Mouse (Mus musculus) neural tube, embryonic 11.5 days (tissue): Measurements from ENCODE around the gene Gldc. TPM values are rescaled to one million over a fixed set of nuclear protein-coding genes. Genes with fewer than 3 reads are reported as not detected.

Source experiments
- ATAC-seq: fragments of 200-750 bp; cut with Nextera tagmentation; 2 replicates; pipeline ENCODE4 v1.8.0; 2017; ENCODE audit warnings: moderate number of reproducible peaks, mild to moderate bottlenecking, moderate TSS enrichment, moderate library complexity; ENCODE audit not compliant: insufficient read depth, low FRiP score, low TSS enrichment
- DNase-seq: peaks from one replicate; pipeline ENCODE4 v3.0.0-alpha.2; 2015; ENCODE audit warnings: low spot score
- H3K27ac ChIP-seq: fragments of 300-500 bp; sonication (generic); 2 replicates; pipeline ENCODE4 v1.5.1; 2014; ENCODE audit warnings: low read depth, mild to moderate bottlenecking, low read length
- H3K27me3 ChIP-seq: fragments of 300-500 bp; sonication (generic); 2 replicates; pipeline ENCODE4 v1.6.1; 2014; ENCODE audit warnings: mild to moderate bottlenecking, low read length, mixed read lengths; ENCODE audit not compliant: control insufficient read depth, insufficient read depth
- H3K36me3 ChIP-seq: fragments of 300-500 bp; sonication (generic); 2 replicates; pipeline ENCODE4 v1.6.1; 2014; ENCODE audit warnings: mild to moderate bottlenecking, low read length, moderate library complexity, mixed read lengths; ENCODE audit not compliant: control insufficient read depth, insufficient read depth
- H3K4me1 ChIP-seq: fragments of 300-500 bp; sonication (generic); 2 replicates; pipeline ENCODE4 v1.6.1; 2014; ENCODE audit warnings: low read length, mixed read lengths; ENCODE audit not compliant: control insufficient read depth, insufficient read depth
- H3K4me2 ChIP-seq: fragments of 300-500 bp; sonication (generic); 2 replicates; pipeline ENCODE4 v1.6.1; 2014; ENCODE audit warnings: low read depth, mild to moderate bottlenecking, moderate library complexity
- H3K4me3 ChIP-seq: fragments of 300-500 bp; sonication (generic); 2 replicates; pipeline ENCODE4 v1.5.1; 2014; ENCODE audit warnings: low read depth, low read length
- H3K9ac ChIP-seq: fragments of 300-500 bp; sonication (generic); 2 replicates; pipeline ENCODE4 v1.6.1; 2014; ENCODE audit warnings: mild to moderate bottlenecking, low read length
- H3K9me3 ChIP-seq: fragments of 300-500 bp; sonication (generic); 2 replicates; pipeline ENCODE4 v1.6.1; 2016; ENCODE audit warnings: low read length; ENCODE audit not compliant: control insufficient read depth
- WGBS: fragments of 180-500 bp; shearing (Covaris S2); extraction: QIAGEN DNeasy Blood & Tissue Kit; methylation state at CpG from one replicate; pipeline ENCODE4 v1.1.7; 2014; 5-methylcytosine and 5-hydroxymethylcytosine counted together
- polyA plus RNA-seq: library from polyadenylated mRNA; unstranded; fragments of >200 nt; fragmentation: Nextera tagmentation; extraction: Ambion mirVana; gene quantifications from 2 replicates; pipeline ENCODE4 v1.2.1, GENCODE M21; 2014

Gene Gldc
- polyA plus RNA-seq, 1 experiment from 2014 or later: 22.2 TPM

- no peak overlapping the region for H3K9ac ChIP-seq
- peaks cover 4% of the 10 kb centered on the region; the same call in 1 of the 2 replicates for H3K4me1 ChIP-seq
- no peaks in the 10 kb centered on the region for H3K9me3 ChIP-seq
- no peak for ATAC-seq
- DNase-seq: no peak
- no peak overlapping the region for H3K27ac ChIP-seq
- H3K4me3 ChIP-seq: no peak overlapping the region
- WGBS: 57% methylated on average over 6 of the region's 6 CpGs
- H3K27me3 ChIP-seq: no peaks in the 10 kb centered on the region
- H3K36me3 ChIP-seq: no peaks in the 10 kb centered on the region
- H3K4me2 ChIP-seq: no peak overlapping the region
These were observed 25.9 kb downstream of the Gldc start for GRCm38 (mm10) chr19:30149238-30149805.

GRCm38 (mm10) chr19:30147306-30147705 is 27.9 kb downstream of the Gldc start:
- no peak overlapping the region for H3K27ac ChIP-seq
- no peak for ATAC-seq
- WGBS: 80% methylated on average over 4 of the region's 4 CpGs
- H3K4me2 ChIP-seq: no peak overlapping the region
- no peaks in the 10 kb centered on the region for H3K27me3 ChIP-seq
- no peak for DNase-seq
- no peak overlapping the region for H3K9ac ChIP-seq
- no peaks in the 10 kb centered on the region for H3K4me1 ChIP-seq
- H3K4me3 ChIP-seq: no peak overlapping the region
- no peaks in the 10 kb centered on the region for H3K9me3 ChIP-seq
- H3K36me3 ChIP-seq: no peaks in the 10 kb centered on the region; the same call in 1 of the 2 replicates

- Histone ChIP-seq H3K4me1 (no peaks in the 10 kb centered on the region), H3K27me3 (no peaks in the 10 kb centered on the region), H3K4me3 (no peak overlapping the region), H3K4me2 (no peak overlapping the region), H3K9me3 (no peaks in the 10 kb centered on the region), H3K36me3 (no peaks in the 10 kb centered on the region; the same call in 1 of the 2 replicates), H3K27ac (no peak overlapping the region), H3K9ac (no peak overlapping the region)
- ATAC-seq (no peak), DNase-seq (no peak)
- 88% methylated on average over 6 of the region's 6 CpGs for WGBS
These were observed 28.5 kb downstream of the Gldc start for GRCm38 (mm10) chr19:30146761-30147160.

GRCm38 (mm10) chr19:30145106-30145505 is 30.1 kb downstream of the Gldc start:
- H3K4me2 ChIP-seq: no peak overlapping the region
- no peak overlapping the region for H3K9ac ChIP-seq
- ATAC-seq (no peak), DNase-seq (no peak)
- H3K4me1 ChIP-seq: no peaks in the 10 kb centered on the region
- H3K4me3 ChIP-seq: no peak overlapping the region
- no peaks in the 10 kb centered on the region for H3K27me3 ChIP-seq
- 95% methylated on average over 4 of the region's 4 CpGs for WGBS
- H3K9me3 ChIP-seq: no peaks in the 10 kb centered on the region
- no peaks in the 10 kb centered on the region; the same call in 1 of the 2 replicates for H3K36me3 ChIP-seq
- H3K27ac ChIP-seq: no peak overlapping the region

GRCm38 (mm10) chr19:30136308-30136707 is 38.9 kb downstream of the Gldc start:
- Histone ChIP-seq H3K27me3 (no peaks in the 10 kb centered on the region), H3K36me3 (no peaks in the 10 kb centered on the region; the same call in 1 of the 2 replicates), H3K4me3 (no peak overlapping the region), H3K9ac (no peak overlapping the region), H3K4me1 (no peaks in the 10 kb centered on the region), H3K27ac (no peak overlapping the region), H3K4me2 (no peak overlapping the region), H3K9me3 (no peaks in the 10 kb centered on the region)
- DNase-seq (no peak), ATAC-seq (no peak)
- WGBS: 88% methylated on average over 1 of the region's 1 CpGs

- Histone ChIP-seq H3K4me2 (no peak overlapping the region), H3K36me3 (no peaks in the 10 kb centered on the region), H3K4me1 (0 out of 2 replicates have a peak, but pooled peaks cover 3% of the 10 kb centered on the region), H3K27ac (no peak overlapping the region), H3K9me3 (no peaks in the 10 kb centered on the region), H3K9ac (no peak overlapping the region), H3K27me3 (no peaks in the 10 kb centered on the region), H3K4me3 (no peak overlapping the region)
- no peak for ATAC-seq
- 78% methylated on average over 4 of the region's 4 CpGs for WGBS
- DNase-seq: no peak
These were observed 47.1 kb downstream of the Gldc start for GRCm38 (mm10) chr19:30128177-30128576.

GRCm38 (mm10) chr19:30125670-30126059 is 49.6 kb downstream of the Gldc start:
- ATAC-seq: no peak
- H3K4me2 ChIP-seq: no peak overlapping the region
- H3K4me1 ChIP-seq: 0 out of 2 replicates have a peak, but pooled peaks cover 3% of the 10 kb centered on the region
- no peak overlapping the region for H3K9ac ChIP-seq
- 81% methylated on average over 7 of the region's 7 CpGs for WGBS
- no peak overlapping the region for H3K4me3 ChIP-seq
- no peaks in the 10 kb centered on the region for H3K36me3 ChIP-seq
- H3K27me3 ChIP-seq: no peaks in the 10 kb centered on the region
- no peak for DNase-seq
- H3K27ac ChIP-seq: no peak overlapping the region
- no peaks in the 10 kb centered on the region for H3K9me3 ChIP-seq

GRCm38 (mm10) chr19:30124999-30125669 is 50.1 kb downstream of the Gldc start:
- H3K36me3 ChIP-seq: no peaks in the 10 kb centered on the region
- no peak overlapping the region for H3K4me3 ChIP-seq
- H3K9ac ChIP-seq: no peak overlapping the region
- WGBS: 72% methylated on average over 7 of the region's 7 CpGs
- 0 out of 2 replicates have a peak, but pooled peaks cover 3% of the 10 kb centered on the region for H3K4me1 ChIP-seq
- H3K27ac ChIP-seq: no peak overlapping the region
- no peak for ATAC-seq
- no peak for DNase-seq
- H3K27me3 ChIP-seq: no peaks in the 10 kb centered on the region
- no peaks in the 10 kb centered on the region for H3K9me3 ChIP-seq
- H3K4me2 ChIP-seq: no peak overlapping the region
